Mouse (Mus musculus) liver, embryonic 13.5 days (tissue): ENCODE data around the gene Actr2. TPM values are rescaled to one million over a fixed set of nuclear protein-coding genes. Genes with fewer than 3 reads are reported as not detected.
"Not testable (repeated sequence)": the region's sequence is repeated elsewhere in the genome, so short reads cannot be mapped to it uniquely, and the experiment has no call there.

ENCODE experiments used
- ATAC-seq: fragments of 200-750 bp; cut with Nextera tagmentation; 2 replicates; pipeline ENCODE4 v1.8.0; 2017; ENCODE audit warnings: low read depth, mild to moderate bottlenecking, moderate number of reproducible peaks, moderate library complexity
- DNase-seq: peaks from one replicate; pipeline ENCODE4 v3.0.0; 2022
- H3K27ac ChIP-seq: fragments of 300-500 bp; sonication (generic); 2 replicates; pipeline ENCODE4 v1.5.1; 2015; ENCODE audit warnings: moderate library complexity, mild to moderate bottlenecking, inconsistent platforms
- H3K27me3 ChIP-seq: fragments of 300-500 bp; sonication (generic); 2 replicates; pipeline ENCODE4 v1.6.1; 2015; ENCODE audit warnings: mild to moderate bottlenecking, inconsistent platforms
- H3K36me3 ChIP-seq: fragments of 300-500 bp; sonication (generic); 2 replicates; pipeline ENCODE4 v1.6.1; 2015; ENCODE audit warnings: mild to moderate bottlenecking, inconsistent platforms
- H3K4me1 ChIP-seq: fragments of 300-500 bp; sonication (generic); replicated peaks from 2 replicates; pipeline ENCODE4 v1.6.1; 2015; ENCODE audit warnings: inconsistent platforms
- H3K4me2 ChIP-seq: fragments of 300-500 bp; sonication (generic); 2 replicates; pipeline ENCODE4 v1.6.1; 2015; ENCODE audit warnings: inconsistent platforms, mild to moderate bottlenecking, moderate library complexity
- H3K4me3 ChIP-seq: fragments of 300-500 bp; sonication (generic); replicated peaks from 2 replicates; pipeline ENCODE4 v1.5.1; 2015; ENCODE audit warnings: mild to moderate bottlenecking, inconsistent platforms
- H3K9ac ChIP-seq: fragments of 300-500 bp; sonication (generic); 2 replicates; pipeline ENCODE4 v1.6.1; 2015; ENCODE audit warnings: mild to moderate bottlenecking, inconsistent platforms
- H3K9me3 ChIP-seq: fragments of 300-500 bp; sonication (generic); replicated peaks from 2 replicates; pipeline ENCODE4 v1.6.1; 2016; ENCODE audit warnings: inconsistent platforms
- WGBS: fragments of 180-500 bp; shearing (Covaris S2); methylation state at CpG from one replicate; pipeline ENCODE4 v1.1.7; 2015; ENCODE audit not compliant: insufficient replicate concordance; 5-methylcytosine and 5-hydroxymethylcytosine counted together
- polyA plus RNA-seq: library from polyadenylated mRNA; unstranded; fragments of >200 nt; fragmentation: Nextera tagmentation; extraction: Ambion mirVana; gene quantifications from 2 replicates; pipeline ENCODE4 v1.2.1, GENCODE M21; 2015

Gene Actr2
- polyA plus RNA-seq, 1 experiment from 2014 or later: 64.1 TPM

GRCm38 (mm10) chr11:20042106-20042505 is 70.6 kb downstream of the Actr2 start:
- ATAC-seq (no peak), DNase-seq (no peak)
- Histone ChIP-seq H3K9me3 (no peaks in the 10 kb centered on the region), H3K4me3 (no peak overlapping the region), H3K27ac (no peak overlapping the region), H3K9ac (no peak overlapping the region), H3K4me2 (no peak overlapping the region), H3K27me3 (no peaks in the 10 kb centered on the region), H3K4me1 (peaks cover 32% of the 10 kb centered on the region), H3K36me3 (no peaks in the 10 kb centered on the region)
- WGBS: 69% methylated on average over 4 of the region's 4 CpGs

- H3K27ac ChIP-seq: no peak overlapping the region
- 46% methylated on average over 6 of the region's 6 CpGs for whole genome bisulfite sequencing
- H3K9ac ChIP-seq: no peak overlapping the region
- no peaks in the 10 kb centered on the region for H3K27me3 ChIP-seq
- no peaks in the 10 kb centered on the region for H3K36me3 ChIP-seq
- no peak for DNase-seq
- peaks cover 32% of the 10 kb centered on the region for H3K4me1 ChIP-seq
- no peaks in the 10 kb centered on the region for H3K9me3 ChIP-seq
- H3K4me3 ChIP-seq: no peak overlapping the region
- H3K4me2 ChIP-seq: no peak overlapping the region
- no peak for ATAC-seq
Observed at GRCm38 (mm10) chr11:20041164-20041920, 71.4 kb downstream of the Actr2 start.

DNA sequence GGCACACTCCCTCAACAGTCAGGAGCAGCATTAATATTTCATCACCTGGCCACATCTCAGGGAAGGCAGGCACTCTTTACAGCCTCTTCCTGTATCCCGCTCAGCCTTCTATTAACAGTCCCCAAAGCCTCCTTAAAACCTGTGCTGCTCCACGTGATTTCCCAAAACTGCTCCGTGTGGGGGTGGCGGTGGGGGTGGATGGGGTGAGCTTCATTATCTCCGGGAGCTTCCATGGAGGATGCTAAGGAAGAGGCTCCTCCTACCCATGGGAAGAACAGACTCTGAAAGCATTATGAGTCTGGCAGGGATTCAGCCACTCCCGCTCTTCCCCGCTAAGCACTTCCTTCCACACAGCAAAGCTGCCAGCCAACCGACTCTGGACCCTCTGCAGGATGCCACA is 74.0 kb downstream of the Actr2 start:
- WGBS: 49% methylated on average over 8 of the region's 8 CpGs
- no peak for DNase-seq

DNA sequence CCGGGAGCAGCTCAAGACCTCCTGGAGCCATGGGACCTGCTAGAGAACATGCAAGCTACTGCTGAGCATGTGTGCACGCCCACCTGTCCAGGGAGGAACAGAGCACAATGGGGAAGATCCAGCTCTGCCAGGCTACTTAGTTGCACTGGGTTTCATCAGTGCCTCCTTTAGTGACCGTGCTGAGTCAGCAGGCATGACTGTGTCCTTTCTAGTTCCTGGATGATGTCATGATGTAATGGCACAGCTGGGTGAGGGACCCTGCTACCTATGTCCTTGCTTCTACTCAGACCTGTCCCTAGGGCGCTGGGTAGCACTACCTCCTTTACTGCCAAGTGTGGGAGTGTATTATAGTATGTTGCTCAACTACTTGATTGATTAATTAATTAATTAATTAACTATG is 75.0 kb downstream of the Actr2 start:
- Histone ChIP-seq H3K9me3 (no peaks in the 10 kb centered on the region), H3K4me1 (peaks cover 33% of the 10 kb centered on the region), H3K36me3 (no peaks in the 10 kb centered on the region), H3K9ac (no peak overlapping the region), H3K4me2 (no peak overlapping the region), H3K27ac (no peak overlapping the region), H3K27me3 (no peaks in the 10 kb centered on the region), H3K4me3 (no peak overlapping the region)
- 49% methylated on average over 4 of the region's 4 CpGs for WGBS
- ATAC-seq: peak; percentile 23; the same call in 1 of the 2 replicates
- DNase-seq: no peak

More for the DNA sequence above, 74.0 kb downstream of the Actr2 start:
- H3K9me3 ChIP-seq: no peaks in the 10 kb centered on the region
- H3K4me2 ChIP-seq: no peak overlapping the region
- H3K4me3 ChIP-seq: no peak overlapping the region
- H3K27me3 ChIP-seq: no peaks in the 10 kb centered on the region
- H3K27ac ChIP-seq: no peak overlapping the region
- peaks cover 43% of the 10 kb centered on the region for H3K4me1 ChIP-seq
- H3K36me3 ChIP-seq: no peaks in the 10 kb centered on the region
- ATAC-seq: no peak
- H3K9ac ChIP-seq: no peak overlapping the region

GRCm38 (mm10) chr11:20035972-20036371 is 76.7 kb downstream of the Actr2 start:
- Histone ChIP-seq H3K9me3 (no peaks in the 10 kb centered on the region), H3K27me3 (no peaks in the 10 kb centered on the region), H3K27ac (no peak overlapping the region), H3K4me3 (no peak overlapping the region), H3K36me3 (no peaks in the 10 kb centered on the region), H3K4me1 (peaks cover 18% of the 10 kb centered on the region), H3K4me2 (no peak overlapping the region), H3K9ac (no peak overlapping the region)
- WGBS: 83% methylated on average over 7 of the region's 7 CpGs
- ATAC-seq: no peak
- DNase-seq: no peak

- no peaks in the 10 kb centered on the region for H3K27me3 ChIP-seq
- 35% methylated on average over 11 of the region's 11 CpGs for WGBS
- no peak overlapping the region for H3K27ac ChIP-seq
- H3K9ac ChIP-seq: no peak overlapping the region
- no peak overlapping the region for H3K4me2 ChIP-seq
- peak; percentile 67 for ATAC-seq
- H3K4me3 ChIP-seq: no peak overlapping the region
- no peaks in the 10 kb centered on the region for H3K36me3 ChIP-seq
- peaks cover 18% of the 10 kb centered on the region for H3K4me1 ChIP-seq
- peak; percentile 21 for DNase-seq
- no peaks in the 10 kb centered on the region for H3K9me3 ChIP-seq
Observed at GRCm38 (mm10) chr11:20035343-20035928, 77.3 kb downstream of the Actr2 start.

- Histone ChIP-seq H3K36me3 (no peaks in the 10 kb centered on the region), H3K9ac (no peak overlapping the region), H3K9me3 (no peaks in the 10 kb centered on the region), H3K27ac (no peak overlapping the region), H3K27me3 (no peaks in the 10 kb centered on the region), H3K4me2 (no peak overlapping the region), H3K4me1 (peaks cover 20% of the 10 kb centered on the region), H3K4me3 (no peak overlapping the region)
- WGBS: 68% methylated on average over 14 of the region's 14 CpGs
- ATAC-seq (no peak), DNase-seq (no peak)
Observed at GRCm38 (mm10) chr11:20034337-20034947, 78.3 kb downstream of the Actr2 start.

- Histone ChIP-seq H3K27me3 (no peaks in the 10 kb centered on the region), H3K27ac (no peak overlapping the region), H3K36me3 (no peaks in the 10 kb centered on the region), H3K4me1 (peaks cover 25% of the 10 kb centered on the region), H3K4me3 (no peak overlapping the region), H3K9ac (no peak overlapping the region), H3K4me2 (no peak overlapping the region), H3K9me3 (no peaks in the 10 kb centered on the region)
- WGBS: 40% methylated on average over 6 of the region's 6 CpGs
- no peak for DNase-seq
- no peak for ATAC-seq
Observed at GRCm38 (mm10) chr11:20033541-20034160, 79.1 kb downstream of the Actr2 start.

- WGBS: 28% methylated on average over 8 of the region's 8 CpGs
- Histone ChIP-seq H3K9me3 (no peaks in the 10 kb centered on the region), H3K9ac (no peak overlapping the region), H3K36me3 (no peaks in the 10 kb centered on the region), H3K4me1 (peaks cover 29% of the 10 kb centered on the region), H3K4me2 (no peak overlapping the region), H3K27me3 (no peaks in the 10 kb centered on the region), H3K27ac (no peak overlapping the region), H3K4me3 (no peak overlapping the region)
- DNase-seq: peak; percentile 52
- no peak for ATAC-seq
Observed at GRCm38 (mm10) chr11:20031536-20031935, 81.2 kb downstream of the Actr2 start.

GRCm38 (mm10) chr11:20030973-20031372 is 81.7 kb downstream of the Actr2 start:
- WGBS: 91% methylated on average over 5 of the region's 5 CpGs
- H3K4me3 ChIP-seq, ATAC-seq, H3K27ac ChIP-seq, H3K27me3 ChIP-seq, DNase-seq, H3K4me2 ChIP-seq, H3K9me3 ChIP-seq, H3K9ac ChIP-seq, H3K36me3 ChIP-seq: not testable (repeated sequence)
- peaks cover 29% of the 10 kb centered on the region for H3K4me1 ChIP-seq

- H3K9ac ChIP-seq: no peak overlapping the region
- peak overlapping the region; percentile 13; the same call in 1 of the 2 replicates for H3K27ac ChIP-seq
- no peaks in the 10 kb centered on the region for H3K9me3 ChIP-seq
- 50% methylated on average over 4 of the region's 4 CpGs for WGBS
- H3K4me1 ChIP-seq: peaks cover 31% of the 10 kb centered on the region
- H3K4me2 ChIP-seq: 0 out of 2 replicates have a peak overlapping the region, but pooled peaks have one; percentile 1
- H3K27me3 ChIP-seq: no peaks in the 10 kb centered on the region
- ATAC-seq: peak; percentile 69
- H3K36me3 ChIP-seq: peaks cover 8% of the 10 kb centered on the region
- no peak for DNase-seq
- H3K4me3 ChIP-seq: no peak overlapping the region
Observed at GRCm38 (mm10) chr11:20029014-20029413, 83.7 kb downstream of the Actr2 start.
